Mouse (Mus musculus) naive thymus-derived CD4-positive, alpha-beta T cell, adult 2 months (primary cell): ENCODE results near the gene S100a8.

Source experiments
- DNase-seq: peaks from one replicate; pipeline ENCODE4 v3.0.0-alpha.2; 2011; ENCODE audit warnings: low read depth

The S100a8 gene

DNA sequence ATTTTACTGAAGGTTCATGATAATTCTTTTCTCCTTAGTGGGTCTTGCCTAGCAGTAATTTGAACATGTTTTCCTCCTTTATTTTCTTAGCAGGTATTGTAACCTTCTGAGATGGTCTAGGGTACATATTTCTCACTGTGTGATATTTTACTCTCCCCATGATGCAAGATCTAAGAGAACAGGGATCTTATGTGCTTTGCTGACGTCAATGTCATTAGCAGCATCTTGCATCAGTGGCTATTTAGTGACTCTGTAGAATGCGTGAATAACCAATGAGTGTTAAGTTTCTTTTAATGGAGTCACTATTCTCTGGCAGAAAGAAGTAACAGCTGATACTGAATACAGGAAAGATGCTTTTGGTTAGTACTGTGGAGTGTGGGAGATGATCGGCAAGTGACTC is 15.2 kb downstream of the S100a8 start:
- no peak for DNase-seq

DNA sequence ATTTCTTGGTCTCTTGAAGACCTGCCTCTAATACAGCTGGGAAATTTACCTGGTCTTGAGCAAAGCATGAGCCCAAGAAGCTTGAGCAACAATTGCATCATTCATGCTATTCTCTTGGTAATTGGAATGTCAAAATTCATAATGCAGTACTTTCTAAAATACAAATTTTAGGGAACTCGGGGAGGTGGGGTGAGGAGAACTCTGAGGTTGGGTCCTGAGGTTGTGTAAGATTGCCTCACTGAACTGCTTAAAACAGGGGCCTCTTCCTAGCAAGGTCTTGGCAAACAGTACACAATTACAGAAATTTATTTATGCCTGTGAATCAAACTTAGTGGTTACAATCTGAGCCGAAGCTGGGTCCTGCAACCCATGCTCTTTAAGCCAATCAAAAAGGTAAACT is 18.1 kb downstream of the S100a8 start:
- DNase-seq: no peak

- DNase-seq: no peak
These were observed 24.7 kb downstream of the S100a8 start for GRCm38 (mm10) chr3:90693496-90693895.

DNA sequence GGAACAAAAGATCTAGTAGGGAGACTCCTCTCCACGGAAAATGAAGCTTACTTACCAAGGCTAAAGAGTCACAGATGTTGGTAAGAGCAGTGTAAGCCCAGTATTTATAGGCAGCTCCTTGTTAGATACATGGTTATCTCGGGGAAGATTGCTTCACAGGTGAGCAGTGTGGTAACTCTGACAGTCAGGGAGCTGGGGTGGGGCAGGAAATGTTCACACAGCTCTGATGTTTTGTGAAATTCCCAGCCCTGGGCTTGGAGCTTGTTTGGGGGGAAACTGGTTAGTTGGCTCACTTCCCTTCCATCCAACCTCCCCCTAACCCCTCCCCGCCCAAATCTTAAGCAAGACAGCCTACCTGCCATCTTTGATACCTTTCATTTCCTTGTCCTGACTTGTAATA is 26.8 kb downstream of the S100a8 start, which contains the start of gene S100a9:
S100a9 (minus strand) TSS at position 109 of the 400 bp plus-strand sequence.
- no peak for DNase-seq

- DNase-seq: no peak
These were observed 33.5 kb downstream of the S100a8 start for GRCm38 (mm10) chr3:90702244-90702643.

DNA sequence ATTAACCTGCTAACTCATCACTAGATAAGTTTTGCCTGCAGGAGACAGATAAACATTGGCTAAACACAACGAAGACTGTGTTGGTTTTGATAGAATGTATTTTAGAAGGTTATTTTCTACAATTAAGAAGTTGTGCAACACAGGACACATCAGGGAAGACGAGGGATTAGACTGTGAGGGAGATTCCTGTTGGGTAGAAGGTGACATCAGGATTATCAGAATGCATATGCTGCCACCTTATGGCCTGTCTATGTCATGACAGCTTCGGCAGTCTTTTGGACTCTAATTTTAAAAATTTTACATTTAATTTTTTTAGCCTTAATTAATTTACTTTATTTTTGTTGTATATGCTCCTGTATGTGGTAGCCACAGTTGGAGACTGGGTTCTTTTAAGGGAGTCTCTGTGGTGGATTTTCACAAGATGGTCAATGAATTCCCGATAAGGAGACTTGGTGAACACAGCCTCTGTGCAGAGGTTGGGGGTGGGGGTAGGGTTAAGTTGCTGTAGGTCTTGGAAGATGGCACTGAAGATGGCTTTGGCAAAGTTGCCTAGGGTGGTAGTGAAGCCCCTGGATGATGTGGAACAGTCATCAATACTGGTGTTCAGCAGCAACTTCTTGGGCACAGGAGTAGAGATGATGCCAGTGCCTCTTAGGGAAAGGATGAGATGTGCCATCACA is 39.9 kb downstream of the S100a8 start:
- DNase-seq: peak; percentile 45

DNA sequence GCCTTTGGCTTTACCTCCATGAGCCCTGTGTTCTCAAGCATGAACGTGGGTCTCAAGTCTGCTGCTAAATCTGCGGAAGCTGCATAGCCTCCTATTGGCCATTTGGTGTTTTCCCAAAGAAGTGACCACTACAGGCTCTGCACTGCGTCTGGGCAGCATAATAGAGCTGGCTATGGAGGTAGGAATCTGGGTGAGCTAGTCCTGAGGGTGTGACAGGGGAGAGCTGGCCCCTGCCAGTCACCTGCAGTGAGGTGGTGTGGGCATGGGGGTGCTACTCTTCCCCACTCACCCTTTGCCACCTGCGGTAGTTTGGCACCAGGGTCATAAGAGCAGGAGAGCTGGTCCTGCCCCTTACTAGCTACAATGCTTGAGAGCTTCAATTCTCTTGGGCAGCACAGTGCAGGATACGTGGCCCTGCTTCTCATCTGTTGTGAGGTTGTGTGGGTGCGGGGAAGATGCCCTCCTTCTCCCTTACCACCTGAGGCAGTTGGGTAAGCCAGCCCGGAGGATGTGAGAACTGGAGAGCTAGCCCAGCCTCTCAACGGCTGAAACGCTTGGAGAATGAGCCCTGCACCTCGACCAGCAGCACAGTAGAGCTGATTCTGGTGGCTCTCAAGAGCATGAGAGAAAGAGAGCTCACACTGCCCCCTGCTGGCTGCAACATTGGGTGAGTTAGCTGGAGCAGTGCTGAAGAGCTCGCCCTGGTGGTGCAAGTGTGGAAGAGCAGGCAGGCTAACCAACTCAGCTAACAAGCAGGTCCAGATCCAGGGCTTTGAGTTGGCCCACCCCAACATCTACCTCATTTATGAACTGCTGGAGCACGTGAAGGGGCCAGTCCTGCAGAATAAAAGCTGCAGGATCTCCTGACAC is 41.0 kb downstream of the S100a8 start:
- DNase-seq: peak; percentile 90
